Mouse (Mus musculus) MEL (cell line): Measurements from ENCODE around the gene Coq10a. TPM values are rescaled to one million over a fixed set of nuclear protein-coding genes. Genes with fewer than 3 reads are reported as not detected.

Experiments used
- DNase-seq: peaks from one replicate; pipeline ENCODE4 v3.0.0; 2011; ENCODE audit warnings: low read depth, low spot score
- H3K27ac ChIP-seq: 2 replicates; pipeline ENCODE4 v1.5.1; 2012; ENCODE audit warnings: low read depth, mild to moderate bottlenecking, control low read depth, low read length, moderate library complexity; ENCODE audit not compliant: control insufficient read depth
- H3K27me3 ChIP-seq, 2 experiments: fragments of 150-350 bp in 1 of 2; sonication (generic) in 1 of 2; 2 replicates each; pipeline ENCODE4 v1.6.1; 2012; ENCODE audit warnings: low read length in 2 of 2, mild to moderate bottlenecking in 2 of 2, improper control_type of control experiment in 1 of 2, moderate library complexity in 1 of 2; ENCODE audit not compliant: insufficient read depth in 2 of 2, control insufficient read depth in 1 of 2
- H3K36me3 ChIP-seq, 2 experiments: 2 replicates each; pipeline ENCODE4 v1.6.1; 2012 to 2014; ENCODE audit warnings: low read length in 2 of 2, improper control_type of control experiment in 1 of 2, inconsistent platforms in 1 of 2, mild to moderate bottlenecking in 1 of 2; ENCODE audit not compliant: insufficient read depth in 2 of 2, control insufficient read depth in 1 of 2
- H3K4me1 ChIP-seq, 2 experiments: fragments of 150-350 bp in 1 of 2; sonication (generic) in 1 of 2; 2 replicates each; pipeline ENCODE4 v1.6.1; 2012; ENCODE audit warnings: low read length in 2 of 2, improper control_type of control experiment in 1 of 2, mild to moderate bottlenecking in 1 of 2; ENCODE audit not compliant: insufficient read depth in 2 of 2, control insufficient read depth in 1 of 2
- H3K4me3 ChIP-seq, 2 experiments: fragments of 150-350 bp in 1 of 2; sonication (generic) in 1 of 2; 2 replicates each; pipeline ENCODE4 v1.5.1; 2012; ENCODE audit warnings: low read depth in 2 of 2, low read length in 2 of 2, mild to moderate bottlenecking in 2 of 2, moderate library complexity in 2 of 2, control low read depth in 1 of 2, improper control_type of control experiment in 1 of 2; ENCODE audit not compliant: control insufficient read depth in 1 of 2, insufficient read depth in 1 of 2
- H3K79me2 ChIP-seq: 2 replicates; pipeline ENCODE4 v1.6.1; 2012; ENCODE audit warnings: mild to moderate bottlenecking, low read length, moderate library complexity; ENCODE audit not compliant: control insufficient read depth, poor library complexity, insufficient read depth
- H3K9ac ChIP-seq: 2 replicates; pipeline ENCODE4 v1.6.1; 2012; ENCODE audit warnings: low read depth, mild to moderate bottlenecking, control low read depth, low read length, moderate library complexity; ENCODE audit not compliant: control insufficient read depth, poor library complexity, severe bottlenecking
- H3K9me3 ChIP-seq: fragments of 150-350 bp; sonication (generic); replicated peaks from 2 replicates; pipeline ENCODE4 v1.6.1; 2012; ENCODE audit warnings: mild to moderate bottlenecking, low read length, improper control_type of control experiment, moderate library complexity; ENCODE audit not compliant: insufficient read depth
- BHLHE40 ChIP-seq: IDR thresholded peaks from 2 replicates; pipeline ENCODE4 v1.6.1; 2012; ENCODE audit warnings: low read depth, mild to moderate bottlenecking, inconsistent platforms, low read length, improper control_type of control experiment, borderline replicate concordance
- CHD2 ChIP-seq: IDR thresholded peaks from 2 replicates; pipeline ENCODE4 v1.6.1; 2011; ENCODE audit warnings: low read length, improper control_type of control experiment
- E2F4 ChIP-seq: IDR thresholded peaks from 2 replicates; pipeline ENCODE4 v1.6.1; 2011; ENCODE audit warnings: low read depth, low read length, improper control_type of control experiment, borderline replicate concordance
- GABPA ChIP-seq: IDR thresholded peaks from 2 replicates; pipeline ENCODE4 v1.6.1; 2012; ENCODE audit warnings: low read depth, mild to moderate bottlenecking, inconsistent platforms, low read length, improper control_type of control experiment, moderate library complexity
- GATA1 ChIP-seq: IDR thresholded peaks from 2 replicates; pipeline ENCODE4 v1.6.1; 2011; ENCODE audit warnings: low read depth, low read length, improper control_type of control experiment
- KAT2A ChIP-seq: conservative IDR thresholded peaks from 2 replicates; pipeline ENCODE4 v1.6.1; 2012; ENCODE audit warnings: low read depth, low read length, improper control_type of control experiment, inconsistent platforms
- MAFK ChIP-seq: IDR thresholded peaks from 2 replicates; pipeline ENCODE4 v1.6.1; 2011; ENCODE audit warnings: low read depth, mild to moderate bottlenecking, low read length, improper control_type of control experiment, borderline replicate concordance
- MAX ChIP-seq: IDR thresholded peaks from 2 replicates; pipeline ENCODE4 v1.6.1; 2011; ENCODE audit warnings: low read length, improper control_type of control experiment
- MAZ ChIP-seq: IDR thresholded peaks from 2 replicates; pipeline ENCODE4 v1.6.1; 2012; ENCODE audit warnings: low read depth, mild to moderate bottlenecking, inconsistent platforms, low read length, improper control_type of control experiment
- MEF2A ChIP-seq: IDR thresholded peaks from 2 replicates; pipeline ENCODE4 v1.6.1; 2014; ENCODE audit warnings: low read depth, mild to moderate bottlenecking, inconsistent platforms, low read length, improper control_type of control experiment; ENCODE audit not compliant: poor library complexity, insufficient replicate concordance, severe bottlenecking; ENCODE audit errors: extremely low read depth
- NELFE ChIP-seq: IDR thresholded peaks from 2 replicates; pipeline ENCODE4 v1.6.1; 2011; ENCODE audit warnings: low read depth, low read length, improper control_type of control experiment
- POLR2AphosphoS2 ChIP-seq: IDR thresholded peaks from 2 replicates; pipeline ENCODE4 v1.6.1; 2011; ENCODE audit warnings: low read length, improper control_type of control experiment
- POLR2AphosphoS5 ChIP-seq: IDR thresholded peaks from 2 replicates; pipeline ENCODE4 v1.6.1; 2012; ENCODE audit warnings: low read depth, borderline replicate concordance, mild to moderate bottlenecking, inconsistent platforms, low read length, moderate library complexity, mixed read lengths
- RCOR1 ChIP-seq: IDR thresholded peaks from 2 replicates; pipeline ENCODE4 v1.6.1; 2012; ENCODE audit warnings: low read depth, mild to moderate bottlenecking, inconsistent platforms, low read length, improper control_type of control experiment
- SIN3A ChIP-seq: IDR thresholded peaks from 2 replicates; pipeline ENCODE4 v1.6.1; 2012; ENCODE audit warnings: low read length, improper control_type of control experiment, inconsistent platforms
- TCF12 ChIP-seq: IDR thresholded peaks from 2 replicates; pipeline ENCODE4 v1.6.1; 2014; ENCODE audit warnings: low read depth, mild to moderate bottlenecking, inconsistent platforms, low read length, improper control_type of control experiment, moderate library complexity
- ZC3H11A ChIP-seq: IDR thresholded peaks from 2 replicates; pipeline ENCODE4 v1.6.1; 2012; ENCODE audit warnings: low read depth, mild to moderate bottlenecking, inconsistent platforms, low read length, improper control_type of control experiment
- ZKSCAN1 ChIP-seq: IDR thresholded peaks from 2 replicates; pipeline ENCODE4 v1.6.1; 2012; ENCODE audit warnings: low read depth, mild to moderate bottlenecking, inconsistent platforms, low read length, improper control_type of control experiment, moderate library complexity
- ZNF384 ChIP-seq: IDR thresholded peaks from 2 replicates; pipeline ENCODE4 v1.6.1; 2012; ENCODE audit warnings: low read depth, mild to moderate bottlenecking, inconsistent platforms, low read length, improper control_type of control experiment
- polyA plus RNA-seq, 2 experiments: library from polyadenylated mRNA; stranded (reverse) in 1 of 2; unstranded in 1 of 2; fragments of >175 nt in 1 of 2; fragments of >200 nt in 1 of 2; gene quantifications; 2 replicates each; pipeline versions ENCODE4 v1.2.1 to v1.2.4; 2012; ENCODE audit warnings: low replicate concordance in 2 of 2, low read depth in 1 of 2; ENCODE audit not compliant: insufficient read length in 2 of 2, insufficient read depth in 1 of 2, missing spikeins in 1 of 2
- total RNA-seq: library from RNA; depleted of rRNA; stranded (reverse); fragments of 300-350 nt; gene quantifications from 2 replicates; pipeline ENCODE4 v1.2.3, GENCODE M21; 2012

Gene Coq10a
- total and polyA plus RNA-seq, 3 experiments, result 7.7 to 14.1 TPM; not detected in 1

DNA sequence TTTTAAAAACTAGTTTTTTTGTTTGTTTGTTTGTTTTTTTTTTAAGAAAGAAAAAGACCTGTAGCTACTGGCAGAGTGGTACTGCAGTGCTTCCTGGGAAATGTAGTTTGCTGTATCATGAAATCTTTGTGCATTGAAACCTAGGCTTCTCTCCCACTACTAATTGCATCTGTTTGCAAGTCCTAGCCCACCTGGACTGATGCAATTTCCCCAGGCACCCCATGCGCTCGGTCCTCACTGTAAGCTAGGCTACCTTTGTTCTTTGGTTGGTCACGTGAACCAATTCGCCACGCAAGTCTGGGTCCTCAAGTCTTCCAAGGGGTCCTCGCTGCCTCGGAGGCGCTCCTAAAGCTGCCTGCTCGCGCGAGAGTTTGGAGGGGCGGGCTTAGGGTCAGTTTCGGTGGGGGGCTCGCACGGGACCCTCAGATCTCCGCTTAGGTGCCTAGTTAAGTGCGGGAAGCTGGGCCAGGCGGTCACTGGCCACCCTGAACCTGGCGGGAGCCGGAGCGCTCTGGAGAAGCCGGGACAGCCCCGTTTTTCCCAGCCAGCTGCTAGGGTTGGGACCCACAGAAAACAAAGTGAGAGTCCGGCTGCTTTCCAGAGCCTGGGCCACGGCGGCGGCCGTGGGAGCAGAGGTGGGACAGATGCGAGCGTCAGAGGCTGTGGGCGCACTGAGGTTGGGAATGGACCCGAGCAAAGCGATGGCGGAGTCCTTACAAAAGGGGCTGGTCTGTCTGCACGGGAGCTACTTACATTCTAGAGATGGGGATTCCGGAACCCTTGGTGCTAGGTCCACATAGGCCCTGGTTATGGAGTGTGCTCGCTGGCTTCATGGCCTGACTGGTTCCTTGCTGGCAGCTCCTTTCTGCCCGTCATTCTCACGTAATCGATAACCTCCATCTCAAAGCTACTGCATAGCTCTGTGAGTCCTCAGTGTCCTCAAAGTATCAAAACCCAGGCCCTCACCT is 46.4 kb downstream of the Coq10a start, which contains the start of gene Cnpy2 (continued):
- TF ChIP-seq POLR2AphosphoS5 (no peak), BHLHE40 (peak; percentile 90), CHD2 (peak; percentile 87), MAFK (no peak), E2F4 (no peak), TCF12 (0 out of 2 replicates have a peak, but pooled peaks have one; percentile 10), RCOR1 (no peak), MAX (peak; percentile 87), SIN3A (peak; percentile 75), KAT2A (0 out of 2 replicates have a peak, but pooled peaks have one; percentile 39), MEF2A (no peak), NELFE (peak; percentile 66), ZC3H11A (no peak), POLR2AphosphoS2 (peak; percentile 57; the same call in 1 of the 2 replicates), ZNF384 (peak; percentile 86), GATA1 (no peak), GABPA (no peak)

- peaks cover 0 to 11% of the 10 kb centered on the region in 2 experiments; a peak in 2 of 4 replicates for H3K36me3 ChIP-seq
- peak overlapping the region; percentile 98 for H3K9ac ChIP-seq
- H3K79me2 ChIP-seq, result peaks cover 14% of the 10 kb centered on the region
These were observed 47.2 kb downstream of the Coq10a start for GRCm38 (mm10) chr10:128321641-128322040.

More at GRCm38 (mm10) chr10:128321641-128322040, 47.2 kb downstream of the Coq10a start:
- peak; percentile 33 for DNase-seq
- Histone ChIP-seq H3K4me1 (peaks cover 2 to 9% of the 10 kb centered on the region in 2 experiments; a peak in 3 of 4 replicates), H3K4me3 (peak overlapping the region; percentile 30 to 85), H3K27me3 (no peaks in the 10 kb centered on the region)
- TF ChIP-seq ZKSCAN1, result no peak
- TF ChIP-seq SIN3A, result no peak
- TF ChIP-seq MAZ, result no peak
- no peak for TF ChIP-seq BHLHE40
- TF ChIP-seq, all 39 proteins: peak for 0
- Histone ChIP-seq H3K27ac (no peak overlapping the region), H3K9me3 (no peaks in the 10 kb centered on the region)
